Mouse (Mus musculus): ENCODE data around the gene Slc4a4.

Slc4a4 gene

GRCm38 (mm10) chr5:88997277-88997676, 110.7 kb downstream of the Slc4a4 start:
- DNase-seq (ENCODE audit: low read depth, low spot score) = no peak

- DNase-seq (ENCODE audit: low read depth, low spot score) = no peak
Observed at GRCm38 (mm10) chr5:88999793-89000192, 113.2 kb downstream of the Slc4a4 start.

- no peak for DNase-seq (ENCODE audit: low read depth, low spot score)
Observed at GRCm38 (mm10) chr5:89000598-89000997, 114.0 kb downstream of the Slc4a4 start.

GRCm38 (mm10) chr5:89010116-89010515, 123.5 kb downstream of the Slc4a4 start:
- DNase-seq (ENCODE audit: low read depth, low spot score) = peak; percentile 24

GRCm38 (mm10) chr5:89012456-89012855, 125.8 kb downstream of the Slc4a4 start:
- no peak for DNase-seq (ENCODE audit: low read depth, low spot score)

GRCm38 (mm10) chr5:89014782-89015181, 128.2 kb downstream of the Slc4a4 start:
- DNase-seq (ENCODE audit: low read depth, low spot score) = no peak

GRCm38 (mm10) chr5:89015878-89016277, 129.3 kb downstream of the Slc4a4 start:
- DNase-seq (ENCODE audit: low read depth, low spot score) = no peak

GRCm38 (mm10) chr5:89018537-89018936, 131.9 kb downstream of the Slc4a4 start:
- no peak for DNase-seq (ENCODE audit: low read depth, low spot score)

GRCm38 (mm10) chr5:89024413-89024812, 137.8 kb downstream of the Slc4a4 start:
- no peak for DNase-seq (ENCODE audit: low read depth, low spot score)

GRCm38 (mm10) chr5:89027518-89028085, 141.0 kb downstream of the Slc4a4 start:
- DNase-seq (ENCODE audit: low read depth, low spot score) = no peak

- DNase-seq (ENCODE audit: low read depth, low spot score) = no peak
Observed at GRCm38 (mm10) chr5:89032647-89033046, 146.0 kb downstream of the Slc4a4 start.

GRCm38 (mm10) chr5:89033256-89033655, 146.6 kb downstream of the Slc4a4 start:
- DNase-seq (ENCODE audit: low read depth, low spot score) = no peak

GRCm38 (mm10) chr5:89036147-89036546, 149.5 kb downstream of the Slc4a4 start:
- no peak for DNase-seq (ENCODE audit: low read depth, low spot score)

- no peak for DNase-seq (ENCODE audit: low read depth, low spot score)
Observed at GRCm38 (mm10) chr5:89040814-89041213, 154.2 kb downstream of the Slc4a4 start.

GRCm38 (mm10) chr5:89043846-89044245, 157.2 kb downstream of the Slc4a4 start:
- DNase-seq (ENCODE audit: low read depth, low spot score) = no peak

GRCm38 (mm10) chr5:89044801-89045200, 158.2 kb downstream of the Slc4a4 start:
- no peak for DNase-seq (ENCODE audit: low read depth, low spot score)

GRCm38 (mm10) chr5:89051577-89051976, 165.0 kb downstream of the Slc4a4 start:
- no peak for DNase-seq (ENCODE audit: low read depth, low spot score)

GRCm38 (mm10) chr5:89052230-89052629, 165.6 kb downstream of the Slc4a4 start:
- DNase-seq (ENCODE audit: low read depth, low spot score) = no peak

GRCm38 (mm10) chr5:89055656-89056055, 169.0 kb downstream of the Slc4a4 start:
- DNase-seq (ENCODE audit: low read depth, low spot score) = no peak

GRCm38 (mm10) chr5:89056370-89056769, 169.8 kb downstream of the Slc4a4 start:
- no peak for DNase-seq (ENCODE audit: low read depth, low spot score)

GRCm38 (mm10) chr5:89061097-89061496, 174.5 kb downstream of the Slc4a4 start:
- no peak for DNase-seq (ENCODE audit: low read depth, low spot score)

- no peak for DNase-seq (ENCODE audit: low read depth, low spot score)
Observed at GRCm38 (mm10) chr5:89062286-89062685, 175.7 kb downstream of the Slc4a4 start.

GRCm38 (mm10) chr5:89067111-89067510, 180.5 kb downstream of the Slc4a4 start:
- no peak for DNase-seq (ENCODE audit: low read depth, low spot score)

GRCm38 (mm10) chr5:89068072-89068471, 181.5 kb downstream of the Slc4a4 start:
- DNase-seq (ENCODE audit: low read depth, low spot score) = no peak
